Mouse (Mus musculus): ENCODE measurements at regions not wholly inside any gene's neighbourhood (a gene's known extent, or its start where the extent isn't known, plus 50 kb on each side); places are given as distances from the start of the nearest gene placed in this dataset.

DNA sequence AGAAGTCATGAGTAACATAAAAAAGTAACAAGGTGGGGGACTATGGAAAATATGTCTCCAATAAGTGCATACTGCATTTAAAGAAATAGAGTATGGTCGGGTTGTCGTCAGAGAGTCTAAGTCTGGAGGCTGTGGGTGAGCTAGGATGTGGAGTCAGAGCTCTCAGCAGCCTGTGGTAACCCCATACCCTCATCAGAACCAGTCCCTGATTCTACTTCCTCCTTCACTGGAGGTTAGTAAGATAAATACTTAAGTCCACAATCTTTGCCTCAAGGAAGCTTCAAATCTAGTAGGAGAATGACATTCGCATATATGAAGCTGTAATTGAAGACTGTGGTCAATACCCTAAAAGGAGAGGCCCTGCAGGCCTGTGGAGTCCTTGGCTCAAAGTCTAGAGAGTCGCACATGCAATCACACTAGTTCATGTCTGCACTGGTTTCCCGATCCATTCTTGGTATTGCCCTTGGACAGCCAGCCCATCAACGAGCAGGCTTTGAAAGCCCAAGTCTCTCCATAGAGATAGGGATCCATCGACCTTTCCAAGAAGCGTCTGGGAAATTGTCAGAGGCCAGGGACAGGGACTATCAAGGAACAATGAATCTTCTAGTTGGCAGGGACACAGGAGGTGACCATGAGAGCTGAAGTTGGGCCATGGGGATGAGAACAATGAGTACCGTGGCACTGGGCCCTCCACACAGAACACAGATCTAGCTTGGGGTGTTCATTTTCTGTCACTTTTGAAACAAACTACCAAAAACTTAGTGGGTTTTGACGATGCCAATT, 200.3 kb downstream of the Zfp36l1 start:
- DNase-seq (ENCODE audit: low spot score in 2 of 2) = no peak

DNA sequence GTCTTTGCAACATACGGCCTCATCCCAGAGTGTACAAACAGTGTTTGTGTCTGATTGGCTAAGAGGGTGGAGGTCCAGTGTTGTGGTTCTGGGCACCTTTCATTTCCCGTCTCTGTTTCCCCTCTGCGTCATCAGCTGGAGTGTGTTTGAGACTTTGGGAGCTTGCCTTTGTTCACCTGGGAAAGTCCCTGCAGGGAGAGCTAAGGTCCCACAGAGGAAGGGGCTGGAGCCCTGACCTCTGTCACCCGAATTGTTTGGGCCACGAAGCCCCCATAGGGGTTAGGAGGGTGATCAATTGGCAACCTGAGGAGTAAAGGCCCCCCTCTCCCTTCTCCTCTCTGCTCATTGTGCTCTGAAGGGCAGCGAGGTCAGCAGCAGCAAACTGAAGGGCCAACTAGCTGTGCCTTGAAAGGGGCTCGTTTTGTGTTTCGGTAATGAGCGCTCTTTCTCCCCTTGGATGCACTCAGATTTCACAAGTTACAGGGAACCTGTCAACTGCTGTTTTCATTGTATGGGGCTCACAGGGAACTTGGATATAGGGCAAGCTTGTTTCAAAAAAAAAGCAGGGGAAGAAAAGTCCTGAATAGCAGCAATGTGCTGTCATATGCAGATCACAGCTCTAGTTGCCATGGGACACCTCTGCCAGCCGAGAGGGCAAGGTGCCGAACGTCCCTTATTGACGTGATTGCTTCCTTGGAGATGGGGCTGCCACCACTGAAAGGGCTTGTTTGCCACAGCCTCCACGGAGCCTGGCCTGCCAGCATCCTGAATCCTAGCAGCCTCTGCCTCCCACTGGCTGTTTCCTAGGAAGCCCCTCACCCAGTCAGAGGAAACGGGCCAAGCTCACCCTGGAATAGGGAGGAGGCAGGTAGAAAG, 201.7 kb downstream of the Zfp36l1 start:
- DNase-seq (ENCODE audit: low spot score in 2 of 2) = no peak

DNA sequence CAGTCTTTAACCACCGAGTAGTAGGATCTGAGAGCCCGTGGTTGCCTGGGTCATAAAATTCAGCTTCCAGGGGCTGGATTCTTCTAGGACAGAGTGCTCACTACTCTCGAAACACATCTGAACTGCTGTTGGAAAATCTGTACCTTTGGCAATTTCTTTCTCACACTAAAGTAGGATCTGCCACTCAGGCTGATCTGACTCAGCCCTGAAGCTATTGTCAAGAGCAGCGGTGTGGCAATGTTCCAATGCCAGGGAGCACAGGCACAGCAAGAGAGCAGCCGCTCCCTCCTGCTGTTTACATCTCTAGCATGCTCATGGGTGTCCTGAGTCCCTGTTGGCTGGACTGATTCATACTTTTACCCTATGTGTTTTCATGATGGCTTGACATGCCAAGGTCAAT, 205.2 kb downstream of the Zfp36l1 start:
- DNase-seq (ENCODE audit: low spot score in 2 of 2) = no peak

DNA sequence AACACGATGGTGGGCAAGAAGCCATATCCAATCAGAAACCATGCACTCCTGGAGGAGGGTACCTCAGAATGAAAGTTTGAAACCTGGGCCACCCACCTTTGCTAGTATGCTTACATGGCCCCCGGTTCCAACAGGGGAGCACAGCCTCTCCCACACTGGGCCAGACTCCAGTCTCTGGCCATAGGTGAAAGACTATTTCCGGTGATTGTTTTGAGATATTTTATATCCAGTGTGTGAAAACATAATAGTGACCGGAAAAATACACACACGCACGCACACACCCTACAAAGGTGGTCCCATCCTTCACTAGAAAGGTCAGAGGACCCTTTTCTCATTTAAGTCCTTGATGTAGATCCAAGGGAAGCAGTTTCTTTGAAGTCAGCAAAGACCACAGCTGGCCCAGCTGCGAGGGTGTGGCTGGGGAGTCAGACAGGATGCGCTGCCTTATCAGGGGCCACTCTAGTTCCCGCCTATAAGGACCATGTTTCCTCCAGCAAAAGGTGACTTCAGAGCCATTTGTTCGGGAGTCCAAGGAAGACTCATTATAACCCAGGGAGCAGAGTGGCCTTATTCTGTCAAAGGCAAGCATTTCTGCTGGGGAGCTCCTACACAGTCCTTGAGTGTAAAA, 206.0 kb downstream of the Zfp36l1 start:
- no peak for DNase-seq (ENCODE audit: low spot score in 2 of 2)

DNA sequence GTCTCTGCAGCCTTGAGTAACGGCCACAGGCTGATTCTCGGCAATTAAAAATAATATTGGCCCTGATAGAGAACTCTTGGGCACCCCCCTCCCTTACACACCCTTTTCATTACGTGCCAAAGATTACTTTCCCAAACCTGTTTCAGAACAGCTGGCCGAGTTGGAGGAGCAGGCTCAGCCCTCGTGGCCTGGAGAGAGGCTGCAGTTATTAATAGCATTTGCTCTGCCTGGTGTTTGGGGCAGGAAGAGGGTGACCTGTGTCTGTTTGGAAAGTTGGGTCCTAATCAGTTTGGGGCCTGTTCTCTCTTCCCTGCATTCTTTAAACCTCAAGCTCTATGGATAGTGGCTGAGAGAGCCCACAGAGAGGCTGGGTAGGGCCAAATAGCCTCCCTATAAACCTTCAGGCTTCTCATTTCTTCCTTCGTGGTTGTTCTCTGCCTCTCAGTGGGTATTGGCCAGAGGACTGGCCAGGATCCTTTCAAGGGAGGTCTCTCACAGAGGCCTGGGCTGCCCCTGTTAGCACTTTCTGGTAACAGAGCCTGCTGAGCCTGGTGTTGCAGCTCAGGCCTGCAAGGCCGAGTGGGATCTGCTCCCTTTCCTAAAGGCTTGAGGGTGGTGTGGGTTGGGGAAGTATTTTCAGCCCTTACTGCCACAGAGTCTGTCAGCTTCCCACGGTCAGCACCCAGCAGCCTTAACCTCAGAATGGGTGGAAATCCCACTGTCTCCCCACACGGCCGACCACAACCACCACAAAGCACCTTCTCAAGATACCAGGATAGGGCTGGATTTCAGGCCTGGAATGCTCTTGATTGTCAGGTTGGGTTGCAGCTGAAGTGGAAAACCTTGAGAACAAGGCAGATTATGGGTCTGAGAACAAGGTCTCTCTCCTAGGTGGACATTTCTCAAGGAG, 206.7 kb downstream of the Zfp36l1 start:
- DNase-seq (ENCODE audit: low spot score in 2 of 2) = no peak

DNA sequence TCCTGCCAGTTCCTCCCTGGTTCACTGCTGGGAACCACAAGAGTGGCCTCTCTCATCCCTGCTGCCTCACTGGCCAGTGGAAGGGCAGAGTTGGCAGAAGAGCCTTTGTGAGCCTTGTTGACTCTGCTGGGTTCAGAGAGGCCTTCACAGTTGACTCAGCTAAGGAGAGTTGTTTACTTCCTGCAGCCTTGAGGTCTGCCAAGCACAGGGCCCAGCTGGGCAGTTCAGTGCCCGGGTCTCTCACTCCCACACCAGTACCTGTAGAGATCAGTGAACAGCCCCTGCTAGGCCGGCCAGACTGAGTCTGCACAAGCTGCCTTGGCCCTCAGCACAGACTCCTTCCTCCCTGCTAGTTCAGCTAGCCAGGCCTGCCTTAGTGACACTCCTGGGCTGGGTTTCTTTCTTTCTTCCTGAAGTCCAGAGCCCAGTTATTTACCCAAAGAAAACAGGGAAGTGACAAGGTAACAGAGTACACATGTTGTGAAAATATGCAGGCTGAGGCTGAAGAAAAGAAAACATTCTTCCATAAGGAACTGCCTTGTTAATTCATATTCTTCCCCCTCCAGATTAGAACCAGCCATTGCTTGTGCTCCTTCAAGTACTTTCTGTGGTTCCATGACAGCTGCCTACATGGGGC, 207.8 kb downstream of the Zfp36l1 start:
- DNase-seq (ENCODE audit: low spot score in 2 of 2) = no peak

DNA sequence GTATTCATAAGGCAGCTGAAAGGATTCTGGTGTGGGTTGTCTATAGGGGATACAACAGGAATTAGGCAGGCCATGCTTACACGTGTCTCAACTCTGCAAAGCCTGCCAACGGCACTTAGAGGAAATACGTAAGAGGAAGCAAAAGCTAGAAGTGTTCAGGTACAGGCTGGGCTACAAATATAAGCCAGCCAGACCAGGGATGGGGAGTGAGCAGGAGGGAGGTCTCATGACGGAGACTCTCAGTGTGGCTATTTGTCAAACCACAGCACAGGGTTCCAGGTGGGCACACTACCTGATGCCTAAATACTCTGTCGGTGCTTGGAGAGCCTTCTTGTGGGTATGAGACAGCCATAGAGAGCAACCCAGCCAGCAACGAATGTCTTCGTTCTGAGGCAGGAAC, 210.1 kb downstream of the Zfp36l1 start:
- DNase-seq (ENCODE audit: low spot score in 2 of 2) = no peak

DNA sequence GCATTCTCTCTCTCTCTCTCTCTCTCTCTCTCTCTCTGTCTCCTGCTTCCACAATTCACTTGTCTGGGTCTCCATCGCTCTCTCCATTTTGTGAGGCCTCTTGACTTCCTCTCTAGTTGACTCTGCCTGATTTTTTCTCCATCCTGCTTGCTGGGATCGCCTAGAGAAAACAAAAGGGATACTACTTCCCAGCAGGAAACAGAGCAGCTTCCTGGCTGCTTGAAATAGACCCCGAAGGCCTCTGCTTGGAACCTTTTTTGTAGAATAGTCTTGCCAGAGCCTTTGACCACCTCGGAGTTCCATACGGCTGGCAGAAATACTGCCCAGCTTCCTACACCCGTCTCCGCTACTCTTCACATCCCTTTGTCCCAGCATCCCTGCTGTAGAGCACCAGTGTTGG, 210.7 kb downstream of the Zfp36l1 start:
- DNase-seq (ENCODE audit: low spot score in 2 of 2) = no peak

DNA sequence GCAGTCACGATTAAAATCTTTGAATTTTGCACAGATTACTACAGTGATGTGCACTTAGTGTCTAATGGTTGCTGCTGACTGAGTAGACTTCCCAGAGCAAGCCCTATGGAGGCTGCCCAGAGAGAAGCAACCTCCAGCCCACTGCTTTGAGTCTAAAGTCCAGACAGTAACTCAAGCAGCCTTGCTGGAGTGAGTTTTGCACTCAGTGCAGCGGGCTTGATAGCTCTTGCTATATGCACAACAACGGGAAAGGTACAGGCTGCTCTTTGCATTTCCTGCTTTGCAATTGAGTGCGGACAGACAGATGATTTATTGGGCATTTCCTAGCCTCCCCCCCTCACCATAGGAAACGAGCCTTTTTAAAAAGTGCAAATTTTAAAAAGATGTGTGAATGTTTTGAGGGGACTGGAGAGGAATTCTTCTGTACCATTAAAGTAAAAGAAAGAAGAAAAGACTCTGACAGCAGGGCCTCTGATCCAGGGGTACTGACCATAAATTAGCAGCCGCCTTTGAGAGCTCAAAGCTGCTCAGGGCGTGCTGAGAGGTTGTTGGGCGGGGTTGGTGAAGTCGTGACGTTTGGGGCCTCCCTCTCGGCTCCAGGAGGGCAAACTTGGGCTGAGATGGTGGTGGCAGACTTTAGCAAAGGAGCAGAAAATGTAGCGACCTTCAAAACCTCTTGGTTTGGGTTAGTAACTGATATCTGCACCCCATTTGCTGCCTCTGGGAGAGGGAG, 214.4 kb downstream of the Zfp36l1 start:
- no peak for DNase-seq (ENCODE audit: low spot score in 2 of 2)

DNA sequence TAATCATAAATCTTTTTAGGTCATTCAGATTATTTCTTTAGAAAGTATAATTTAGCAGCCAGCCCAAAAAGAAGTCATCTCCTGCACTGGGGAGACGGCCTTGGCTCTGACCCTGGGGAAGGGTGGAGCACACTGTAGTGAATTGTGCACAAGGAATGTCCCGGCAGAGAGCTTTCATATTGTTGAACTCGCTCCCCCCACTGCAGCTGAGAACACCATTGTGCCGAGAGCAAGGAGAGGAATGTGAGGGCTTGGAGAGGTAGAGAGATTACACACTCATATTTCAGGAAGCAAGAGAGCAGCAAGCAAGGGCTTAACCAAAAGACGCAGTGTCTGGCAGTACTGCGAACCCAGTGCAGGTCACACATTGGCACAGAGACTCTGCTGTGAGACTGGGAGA, 216.8 kb downstream of the Zfp36l1 start:
- no peak for DNase-seq (ENCODE audit: low spot score in 2 of 2)

DNA sequence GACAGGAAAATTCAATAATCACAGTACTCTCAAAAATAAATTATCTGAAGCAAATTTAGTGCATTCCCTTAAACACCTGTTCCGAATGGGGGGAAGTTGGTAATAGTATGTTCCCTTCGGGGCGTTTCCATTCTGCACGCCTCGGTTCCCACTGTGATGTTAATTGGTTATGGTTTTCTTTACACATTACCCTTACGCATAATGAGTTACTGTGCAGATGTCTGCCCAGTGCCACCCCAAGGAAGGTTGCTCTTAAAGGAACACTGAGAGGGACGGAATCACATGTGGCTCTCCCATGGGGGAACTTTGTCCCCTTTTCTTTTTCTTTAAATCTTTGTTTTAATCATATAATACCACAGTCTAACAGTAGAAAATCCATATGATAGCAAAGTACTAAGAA, 217.5 kb downstream of the Zfp36l1 start:
- no peak for DNase-seq (ENCODE audit: low spot score in 2 of 2)

DNA sequence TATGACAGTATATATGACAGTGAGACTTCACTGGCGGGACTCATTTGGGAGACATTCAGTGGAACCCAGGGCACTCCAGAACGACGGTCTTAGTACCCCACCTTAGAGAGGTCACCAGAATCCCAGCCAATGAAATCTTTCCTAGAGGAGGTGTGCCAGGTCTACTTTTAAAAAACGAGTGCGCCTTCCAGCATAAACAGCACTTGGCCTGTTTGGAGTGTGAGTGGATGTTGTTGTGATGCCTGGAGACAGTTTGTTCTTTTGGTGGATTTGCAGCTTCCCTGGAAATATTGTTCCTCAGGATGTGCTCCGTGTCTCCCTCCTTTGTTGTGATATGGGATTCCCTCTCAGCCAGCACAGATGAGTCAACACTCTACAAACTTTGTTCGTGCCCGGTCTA, 219.9 kb downstream of the Zfp36l1 start:
- no peak for DNase-seq (ENCODE audit: low spot score in 2 of 2)

DNA sequence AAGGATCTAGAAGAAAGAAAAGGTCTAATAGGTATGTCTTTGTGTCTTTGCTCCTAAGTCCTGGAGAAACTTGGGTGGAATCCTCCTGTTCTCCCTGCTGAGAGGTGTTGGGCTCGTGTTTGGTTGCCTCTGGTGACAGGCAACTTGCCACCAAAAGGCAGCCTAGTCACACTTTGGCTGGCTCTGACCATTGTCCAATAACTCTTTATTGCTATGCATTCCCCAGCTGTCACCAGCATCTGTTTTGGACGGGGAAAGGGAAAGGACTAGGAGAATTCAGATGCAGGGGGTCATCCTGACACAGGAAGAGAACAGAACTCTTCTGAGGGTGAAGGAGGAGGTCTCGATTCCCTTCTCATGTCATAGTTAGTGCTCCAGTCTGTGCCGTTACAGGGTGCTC, 220.9 kb downstream of the Zfp36l1 start:
- no peak for DNase-seq (ENCODE audit: low spot score in 2 of 2)

DNA sequence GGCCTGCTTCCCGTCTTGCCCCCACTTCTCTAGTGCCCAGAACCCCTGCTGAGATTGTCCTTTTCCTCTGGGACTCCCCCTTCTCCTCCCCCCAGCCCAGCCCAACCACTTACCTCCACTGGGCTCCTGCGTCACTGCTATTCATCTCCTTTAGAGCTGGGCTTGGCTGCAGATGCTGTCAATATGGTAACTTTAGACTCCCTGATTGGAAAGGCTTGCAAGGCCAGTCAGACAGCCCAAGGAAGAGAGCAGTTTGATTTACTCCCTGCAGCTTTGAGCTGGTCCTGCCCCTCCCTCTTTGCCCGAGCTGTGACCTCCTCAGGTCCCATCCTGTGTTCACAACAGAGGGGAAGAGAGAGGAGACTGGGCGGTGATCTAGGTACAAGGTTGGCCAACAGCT, 221.9 kb downstream of the Zfp36l1 start:
- no peak for DNase-seq (ENCODE audit: low spot score in 2 of 2)

DNA sequence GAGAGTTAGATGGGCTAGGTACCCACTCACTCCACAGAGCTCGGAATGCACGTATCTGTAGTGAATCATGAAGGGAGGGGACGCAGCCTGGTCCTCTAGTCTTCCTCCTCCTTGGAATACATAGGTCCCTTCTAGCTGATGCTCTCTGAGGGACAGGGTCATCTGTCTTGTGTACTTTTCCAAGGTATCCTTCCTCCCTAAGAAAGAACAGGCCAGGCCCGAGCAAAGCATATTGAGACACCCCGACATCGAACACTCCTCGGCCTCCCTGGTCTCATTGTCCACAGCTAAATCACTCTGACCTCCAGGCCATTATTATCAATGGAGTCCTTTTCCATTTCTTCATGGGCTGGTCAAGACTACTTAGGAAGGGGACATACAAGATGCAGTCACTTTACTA, 222.5 kb downstream of the Zfp36l1 start:
- DNase-seq (ENCODE audit: low spot score in 2 of 2) = no peak

DNA sequence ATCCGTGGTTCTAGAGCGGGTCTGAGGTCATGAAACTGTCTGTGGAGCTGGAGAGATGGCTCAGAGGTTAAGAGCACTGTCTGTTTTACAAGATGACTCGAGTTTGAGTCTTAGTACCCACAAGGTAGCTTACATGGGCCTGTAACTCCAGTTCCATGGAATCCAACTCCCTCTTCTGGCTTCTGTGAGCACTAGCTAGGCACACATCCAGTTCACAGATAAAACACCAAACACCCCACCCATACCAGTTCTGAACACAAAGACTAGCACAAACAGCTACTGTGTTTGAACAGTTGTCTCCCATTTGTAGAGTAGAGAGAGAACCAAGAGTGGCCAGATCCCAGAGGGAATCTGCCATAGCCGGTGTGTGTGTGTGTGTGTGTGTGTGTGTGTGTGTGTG, 224.0 kb downstream of the Zfp36l1 start:
- DNase-seq (ENCODE audit: low spot score in 2 of 2) = no peak

DNA sequence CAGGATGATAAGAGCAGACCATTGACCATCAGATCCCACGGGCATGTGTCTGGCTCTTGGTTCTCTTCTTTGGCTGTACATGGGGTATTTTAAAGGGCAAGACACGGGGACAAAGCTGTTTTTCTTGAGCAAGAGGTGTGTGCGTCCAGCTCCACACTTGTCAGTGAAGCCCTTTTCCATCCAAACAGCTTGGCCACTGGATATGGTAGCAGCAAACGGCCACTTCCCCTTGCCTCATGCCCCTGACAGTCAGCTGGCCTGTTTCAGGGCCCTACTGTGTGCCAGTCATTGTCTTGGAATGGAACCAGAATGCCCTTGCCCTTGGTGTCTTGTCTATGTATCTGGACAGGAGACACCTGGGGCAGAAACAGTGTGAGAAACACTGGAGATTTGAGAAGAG, 224.7 kb downstream of the Zfp36l1 start:
- no peak for DNase-seq (ENCODE audit: low spot score in 2 of 2)

DNA sequence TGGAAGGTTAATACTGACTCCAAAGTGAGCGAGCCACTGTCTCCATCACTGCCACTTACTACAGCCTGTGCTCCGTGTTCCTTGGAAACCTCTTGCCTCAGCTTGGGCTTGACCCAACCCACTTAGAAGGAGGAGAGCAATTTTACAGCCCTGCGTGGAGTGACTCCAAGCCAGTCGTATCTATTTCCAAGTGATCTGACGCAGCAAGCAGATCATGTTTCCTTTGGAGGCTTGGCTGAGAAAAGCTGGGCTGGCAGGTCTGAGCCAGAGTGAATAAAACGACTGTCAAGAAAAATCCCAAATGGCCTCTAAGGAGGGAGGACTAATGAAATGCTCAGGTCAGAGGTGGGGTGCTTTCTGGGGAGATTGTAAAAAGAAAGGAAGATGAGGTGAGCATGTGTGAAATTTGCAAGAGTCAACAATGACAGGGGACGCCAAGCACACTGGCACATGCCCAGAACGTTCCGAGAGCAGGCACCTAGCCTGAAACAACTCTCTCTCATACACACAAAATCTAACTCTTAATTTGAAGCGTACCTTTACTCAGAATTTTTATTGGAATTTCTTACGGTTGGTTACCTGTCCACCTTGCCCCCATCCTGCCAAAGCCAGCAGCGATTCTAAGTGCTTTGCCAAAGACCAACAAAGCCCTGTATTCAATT, 225.5 kb downstream of the Zfp36l1 start:
- no peak for DNase-seq (ENCODE audit: low spot score in 2 of 2)

DNA sequence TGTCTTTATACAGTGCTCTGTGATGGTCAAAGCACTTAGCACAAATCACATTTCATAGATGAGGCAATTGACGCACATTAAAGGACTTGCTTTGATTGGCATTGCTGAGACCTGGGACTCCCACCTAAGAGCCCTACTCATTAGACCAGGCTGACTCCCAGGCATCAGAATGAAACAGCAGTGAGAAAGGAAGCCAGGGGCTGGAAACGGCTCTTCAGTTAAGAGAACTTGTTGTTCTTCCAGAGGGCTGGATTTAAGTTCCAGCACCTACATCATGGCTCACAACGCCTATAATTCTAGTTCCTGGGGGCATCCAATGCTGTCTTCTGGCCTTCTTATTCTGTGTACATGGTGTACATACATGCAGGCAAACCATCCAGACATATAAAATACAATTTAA, 226.3 kb downstream of the Zfp36l1 start:
- DNase-seq (ENCODE audit: low spot score in 2 of 2) = no peak

DNA sequence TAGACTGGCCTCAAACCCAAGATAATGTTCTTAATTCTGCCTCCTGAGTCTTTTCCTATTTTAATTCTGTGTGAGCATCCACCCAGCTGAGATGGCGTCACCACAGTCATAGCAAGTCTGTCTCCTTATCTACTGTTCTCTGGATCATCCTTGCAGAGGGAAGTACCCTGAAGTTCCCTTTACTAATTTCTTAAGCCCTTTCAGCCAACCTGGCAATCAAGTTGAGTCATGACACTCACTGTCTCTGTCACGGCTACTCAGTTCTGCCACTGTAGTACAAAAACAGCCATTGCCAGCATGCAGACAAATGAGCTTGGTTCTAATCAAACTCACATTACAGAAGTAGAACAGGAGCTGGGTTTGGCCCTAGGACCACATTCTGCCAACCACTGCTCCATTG, 227.5 kb downstream of the Zfp36l1 start:
- DNase-seq (ENCODE audit: low spot score in 2 of 2) = no peak

Data from thymus, postnatal 10 days (tissue).